Mouse (Mus musculus) CD8-positive naive resting alpha-beta T cell, adult 2 months (primary cell): Measurements from ENCODE around the gene Slc22a17.

Source experiments
- DNase-seq, 2 experiments: peaks; one replicate each; pipeline ENCODE4 v3.0.0; 2022; ENCODE audit warnings: low read depth in 2 of 2, low spot score in 2 of 2

Gene Slc22a17

GRCm38 (mm10) chr14:54900383-54900782, 12.5 kb downstream of the Slc22a17 start:
- DNase-seq: peak; percentile 50 to 66

- no peak for DNase-seq
Observed at GRCm38 (mm10) chr14:54897445-54897844, 15.5 kb downstream of the Slc22a17 start.

- no peak for DNase-seq
Observed at GRCm38 (mm10) chr14:54894296-54895151, 18.4 kb downstream of the Slc22a17 start.

GRCm38 (mm10) chr14:54893651-54894181, 19.2 kb downstream of the Slc22a17 start:
- peak; percentile 96 to 98 for DNase-seq

- no peak for DNase-seq
Observed at GRCm38 (mm10) chr14:54892200-54892599, 20.7 kb downstream of the Slc22a17 start, which contains the start of gene Pabpn1. Gene Pabpn1 (plus strand): TSS chr14:54892500.

- no peak for DNase-seq
Observed at GRCm38 (mm10) chr14:54885309-54885708, 27.6 kb downstream of the Slc22a17 start.

GRCm38 (mm10) chr14:54884022-54884712, 28.8 kb downstream of the Slc22a17 start:
- DNase-seq: no peak

- no peak for DNase-seq
Observed at GRCm38 (mm10) chr14:54883154-54884021, 29.5 kb downstream of the Slc22a17 start, which contains the start of the genes Bcl2l2 and Gm20521. Gene Bcl2l2 (plus strand): TSS chr14:54883377. Gene Gm20521 (plus strand): TSS chr14:54883441.

GRCm38 (mm10) chr14:54877048-54877715, 35.8 kb downstream of the Slc22a17 start, which contains the start of gene Ppp1r3e:
Gene Ppp1r3e (minus strand): TSS chr14:54877550.
- peak; percentile 47 for DNase-seq

GRCm38 (mm10) chr14:54876539-54877047, 36.3 kb downstream of the Slc22a17 start:
- peak; percentile 68 to 69 for DNase-seq

GRCm38 (mm10) chr14:54875844-54876538, 36.9 kb downstream of the Slc22a17 start:
- peak in 1 of 2 experiments; percentile 21 for DNase-seq

- DNase-seq: no peak
Observed at GRCm38 (mm10) chr14:54874165-54874564, 38.8 kb downstream of the Slc22a17 start.

GRCm38 (mm10) chr14:54870861-54871260, 42.1 kb downstream of the Slc22a17 start, which contains the start of gene Homez:
Gene Homez (minus strand): TSS chr14:54870961.
- no peak for DNase-seq

- no peak for DNase-seq
Observed at GRCm38 (mm10) chr14:54868026-54868425, 44.9 kb downstream of the Slc22a17 start.

GRCm38 (mm10) chr14:54866936-54867335, 46.0 kb downstream of the Slc22a17 start:
- DNase-seq: peak; percentile 48 to 67

- no peak for DNase-seq
Observed at GRCm38 (mm10) chr14:54866268-54866667, 46.7 kb downstream of the Slc22a17 start.

GRCm38 (mm10) chr14:54865626-54866025, 47.3 kb downstream of the Slc22a17 start:
- no peak for DNase-seq

GRCm38 (mm10) chr14:54864313-54865036, 48.5 kb downstream of the Slc22a17 start:
- no peak for DNase-seq
